Mouse (Mus musculus) kidney, adult 11 months (tissue): Measurements from ENCODE around the gene Ppp1r9a.

ENCODE experiments used
- DNase-seq: peaks from one replicate; pipeline ENCODE4 v3.0.0; 2022

Ppp1r9a gene

GRCm38 (mm10) chr6:5054446-5055095, 151.9 kb downstream of the Ppp1r9a start:
- no peak for DNase-seq

- no peak for DNase-seq
Measured at GRCm38 (mm10) chr6:5074736-5075135, 172.0 kb downstream of the Ppp1r9a start.

- no peak for DNase-seq
Measured at GRCm38 (mm10) chr6:5075680-5076079, 173.0 kb downstream of the Ppp1r9a start.

GRCm38 (mm10) chr6:5078009-5078408, 175.3 kb downstream of the Ppp1r9a start:
- DNase-seq, result no peak

- DNase-seq, result no peak
Measured at GRCm38 (mm10) chr6:5079108-5079507, 176.4 kb downstream of the Ppp1r9a start.

GRCm38 (mm10) chr6:5080094-5080493, 177.4 kb downstream of the Ppp1r9a start:
- DNase-seq, result no peak

GRCm38 (mm10) chr6:5080496-5080895, 177.8 kb downstream of the Ppp1r9a start:
- DNase-seq, result no peak

GRCm38 (mm10) chr6:5081099-5081498, 178.4 kb downstream of the Ppp1r9a start:
- no peak for DNase-seq

GRCm38 (mm10) chr6:5082144-5082543, 179.4 kb downstream of the Ppp1r9a start:
- no peak for DNase-seq

GRCm38 (mm10) chr6:5082740-5083139, 180.0 kb downstream of the Ppp1r9a start:
- DNase-seq, result no peak

GRCm38 (mm10) chr6:5083957-5084356, 181.2 kb downstream of the Ppp1r9a start:
- no peak for DNase-seq

- no peak for DNase-seq
Measured at GRCm38 (mm10) chr6:5091873-5092272, 189.2 kb downstream of the Ppp1r9a start.

GRCm38 (mm10) chr6:5092795-5093194, 190.1 kb downstream of the Ppp1r9a start:
- DNase-seq, result no peak

- DNase-seq, result peak; percentile 57
Measured at GRCm38 (mm10) chr6:5093516-5093915, 190.8 kb downstream of the Ppp1r9a start.

- no peak for DNase-seq
Measured at GRCm38 (mm10) chr6:5095365-5095973, 192.8 kb downstream of the Ppp1r9a start.

GRCm38 (mm10) chr6:5097309-5097708, 194.6 kb downstream of the Ppp1r9a start:
- no peak for DNase-seq

GRCm38 (mm10) chr6:5099282-5099681, 196.6 kb downstream of the Ppp1r9a start:
- DNase-seq, result no peak

- no peak for DNase-seq
Measured at GRCm38 (mm10) chr6:5099842-5100241, 197.1 kb downstream of the Ppp1r9a start.

- no peak for DNase-seq
Measured at GRCm38 (mm10) chr6:5100347-5100746, 197.6 kb downstream of the Ppp1r9a start.

- no peak for DNase-seq
Measured at GRCm38 (mm10) chr6:5102741-5103140, 200.0 kb downstream of the Ppp1r9a start.

GRCm38 (mm10) chr6:5103769-5104168, 201.1 kb downstream of the Ppp1r9a start:
- DNase-seq, result no peak

- no peak for DNase-seq
Measured at GRCm38 (mm10) chr6:5104238-5104637, 201.5 kb downstream of the Ppp1r9a start.

GRCm38 (mm10) chr6:5108494-5108893, 205.8 kb downstream of the Ppp1r9a start:
- no peak for DNase-seq

GRCm38 (mm10) chr6:5109925-5110714, 207.4 kb downstream of the Ppp1r9a start:
- peak; percentile 75 for DNase-seq
